19 mouse cellular contexts compared by ENCODE assay signal in the genomic region with DNA sequence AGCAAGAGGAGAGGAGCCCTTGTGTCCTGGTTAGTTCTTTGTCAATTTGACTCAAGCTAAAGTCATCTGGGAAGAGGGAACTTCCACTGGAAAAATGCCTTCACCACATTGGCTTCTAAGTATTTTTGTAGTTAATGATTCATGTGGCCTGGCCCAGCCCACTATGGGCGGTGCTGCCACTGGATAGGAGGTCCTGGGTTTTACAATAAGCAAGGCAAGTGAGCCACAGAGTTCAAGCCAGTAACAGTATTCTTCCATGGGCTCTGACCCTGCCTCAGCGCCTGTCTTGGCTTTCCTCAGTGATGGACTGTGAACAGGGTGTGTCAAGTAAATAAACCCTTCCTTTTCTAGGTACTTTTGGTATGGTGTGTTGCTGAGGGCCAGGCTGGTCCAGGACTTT.
A peak's percentile ranks its signal among the peaks of the same experiment; 100 is the strongest.
DNase-seq lines count a peak whose midpoint lies in the region; ATAC-seq and TF ChIP-seq lines count a peak whose summit lies in the region.
"Had no signal": no experiment of that assay in that cellular context is flagged by ENCODE, and none has a peak within 500 bp of the region (broad histone marks: within the 10 kb centered on the region; RNA-seq: fewer than 3 reads in every experiment).

No protein-coding gene starts in this region.

- peak; percentile 94 for ATAC-seq in intestine, embryonic 15.5 days
- ATAC-seq in stomach, postnatal 0 days (ENCODE audit: low FRiP score, low TSS enrichment) = peak; percentile 83
- no peak for ATAC-seq in inflammation-experienced regulatory T-cells, adult 6 months

- no peak for TF ChIP-seq CTCF in kidney, adult 2 months (conservative IDR thresholded peaks at IDR 0.05; ENCODE audit: insufficient read depth, insufficient read length, low read depth, low read length)
- no peak for TF ChIP-seq CTCF in stomach, postnatal 0 days (IDR thresholded peaks at IDR 0.05; ENCODE audit: low read depth)

- no peak for TF ChIP-seq EP300 in stomach, postnatal 0 days (optimal IDR thresholded peaks at IDR 0.05)

- 54% methylated on average over 2 of the region's 2 CpGs for WGBS in kidney, adult 2 months
- WGBS in intestine, embryonic 15.5 days = 53% methylated on average over 2 of the region's 2 CpGs
- WGBS in stomach, postnatal 0 days = 61% methylated on average over 2 of the region's 2 CpGs

- 0 out of 2 replicates have a peak overlapping the region, but pooled peaks have one; percentile 3 for H3K4me2 ChIP-seq in intestine, embryonic 15.5 days (replicated peaks)
- H3K4me2 ChIP-seq in stomach, postnatal 0 days (replicated peaks; ENCODE audit: low read depth) = no peak overlapping the region
- H3K4me2 ChIP-seq: embryonic facial prominence, embryonic 13.5 days; heart, embryonic 13.5 days; hindbrain, embryonic 13.5 days; limb, embryonic 15.5 days had no signal

- no peak for TF ChIP-seq POLR2A in kidney, adult 2 months (IDR thresholded peaks at IDR 0.05; ENCODE audit: low read depth, low read length)

- H3K9me3 ChIP-seq in intestine, embryonic 15.5 days = no peaks in the 10 kb centered on the region
- H3K9me3 ChIP-seq in stomach, postnatal 0 days (ENCODE audit: control insufficient read depth, low read length) = no peaks in the 10 kb centered on the region
- H3K9me3 ChIP-seq: embryonic facial prominence, embryonic 13.5 days; heart, embryonic 13.5 days; hindbrain, embryonic 13.5 days; limb, embryonic 15.5 days; megakaryocyte, embryonic 14.5 days had no signal

- H3K36me3 ChIP-seq in kidney, adult 2 months (ENCODE audit: control insufficient read depth, insufficient read depth, low read length) = peaks cover 11% of the 10 kb centered on the region
- H3K36me3 ChIP-seq in intestine, embryonic 15.5 days = no peaks in the 10 kb centered on the region
- H3K36me3 ChIP-seq in stomach, postnatal 0 days (ENCODE audit: control insufficient read depth, insufficient read depth, low read length) = no peaks in the 10 kb centered on the region

- no peak overlapping the region for H3K9ac ChIP-seq in intestine, embryonic 15.5 days
- H3K9ac ChIP-seq in stomach, postnatal 0 days (ENCODE audit: low read length) = no peak overlapping the region
- H3K9ac ChIP-seq: embryonic facial prominence, embryonic 13.5 days; heart, embryonic 13.5 days; hindbrain, embryonic 13.5 days; limb, embryonic 15.5 days had no signal

- H3K27ac ChIP-seq in kidney, adult 2 months (ENCODE audit: insufficient read depth, low read depth, low read length) = no peak overlapping the region
- no peak overlapping the region; the same call in 1 of the 2 replicates for H3K27ac ChIP-seq in intestine, embryonic 15.5 days
- H3K27ac ChIP-seq in stomach, postnatal 0 days (replicated peaks) = no peak overlapping the region
- H3K27ac ChIP-seq: embryonic facial prominence, embryonic 13.5 days; heart, embryonic 13.5 days; hindbrain, embryonic 13.5 days; limb, embryonic 15.5 days had no signal

- H3K27me3 ChIP-seq in kidney, adult 2 months (replicated peaks; ENCODE audit: control insufficient read depth, insufficient read depth, low read length) = no peaks in the 10 kb centered on the region
- no peaks in the 10 kb centered on the region for H3K27me3 ChIP-seq in intestine, embryonic 15.5 days (replicated peaks)
- no peaks in the 10 kb centered on the region for H3K27me3 ChIP-seq in stomach, postnatal 0 days (ENCODE audit: control insufficient read depth, insufficient read depth, low read length)
- H3K27me3 ChIP-seq: embryonic facial prominence, embryonic 13.5 days; hindbrain, embryonic 13.5 days; limb, embryonic 15.5 days had no signal

- DNase-seq in kidney, adult 2 months = peak; percentile 82
- no peak for DNase-seq in kidney, postnatal 10 days
- peak; percentile 70 to 76 for DNase-seq in kidney, postnatal 36 days
- peak; percentile 67 for DNase-seq in stomach, postnatal 0 days (ENCODE audit: low spot score)
- no peak for DNase-seq in cerebellum, adult 11 months
- no peak for DNase-seq in spleen, adult 18-20 months
- DNase-seq: adrenal gland, adult 8-10 months; cerebellum, adult 9-11 months; lung, postnatal 10 days; midbrain, embryonic 14.5 days; right cerebral cortex, postnatal 14 days; thymus, postnatal 14 days had no signal

- H3K4me1 ChIP-seq in kidney, adult 2 months (ENCODE audit: control insufficient read depth, insufficient read depth, low read length) = peaks cover 6% of the 10 kb centered on the region; the same call in 1 of the 2 replicates
- H3K4me1 ChIP-seq in intestine, embryonic 15.5 days (replicated peaks) = no peaks in the 10 kb centered on the region
- H3K4me1 ChIP-seq in stomach, postnatal 0 days (replicated peaks; ENCODE audit: control insufficient read depth, insufficient read depth) = no peaks in the 10 kb centered on the region
- H3K4me1 ChIP-seq: megakaryocyte, embryonic 14.5 days had no signal

- H3K4me3 ChIP-seq in kidney, adult 2 months (ENCODE audit: insufficient read depth, low read depth, low read length) = no peak overlapping the region
- no peak overlapping the region for H3K4me3 ChIP-seq in intestine, embryonic 15.5 days (replicated peaks)
- no peak overlapping the region for H3K4me3 ChIP-seq in stomach, postnatal 0 days (ENCODE audit: low read depth, low read length)
- H3K4me3 ChIP-seq: embryonic facial prominence, embryonic 13.5 days; heart, embryonic 13.5 days; hindbrain, embryonic 13.5 days; limb, embryonic 15.5 days; megakaryocyte, embryonic 14.5 days had no signal

Comparison
In these comparisons a context has a peak if more than half of its experiments do, and no peak if none do; other contexts are left out.
1. DNase-seq: peak in kidney, adult 2 months (single experiment), kidney, postnatal 36 days (2 of 2) and stomach, postnatal 0 days (single experiment); none in kidney, postnatal 10 days (single experiment), cerebellum, adult 11 months (single experiment) and spleen, adult 18-20 months (0 of 2).